Mouse (Mus musculus): ENCODE results near the gene Cand2. TPM values are rescaled to one million over a fixed set of nuclear protein-coding genes. Genes with fewer than 3 reads are reported as not detected.
"Not testable (repeated sequence)": the region's sequence is repeated elsewhere in the genome, so short reads cannot be mapped to it uniquely, and the experiment has no call there.

Cand2 gene
- polyA plus RNA-seq, 1 experiment from 2014 or later, result 40.0 TPM

DNA sequence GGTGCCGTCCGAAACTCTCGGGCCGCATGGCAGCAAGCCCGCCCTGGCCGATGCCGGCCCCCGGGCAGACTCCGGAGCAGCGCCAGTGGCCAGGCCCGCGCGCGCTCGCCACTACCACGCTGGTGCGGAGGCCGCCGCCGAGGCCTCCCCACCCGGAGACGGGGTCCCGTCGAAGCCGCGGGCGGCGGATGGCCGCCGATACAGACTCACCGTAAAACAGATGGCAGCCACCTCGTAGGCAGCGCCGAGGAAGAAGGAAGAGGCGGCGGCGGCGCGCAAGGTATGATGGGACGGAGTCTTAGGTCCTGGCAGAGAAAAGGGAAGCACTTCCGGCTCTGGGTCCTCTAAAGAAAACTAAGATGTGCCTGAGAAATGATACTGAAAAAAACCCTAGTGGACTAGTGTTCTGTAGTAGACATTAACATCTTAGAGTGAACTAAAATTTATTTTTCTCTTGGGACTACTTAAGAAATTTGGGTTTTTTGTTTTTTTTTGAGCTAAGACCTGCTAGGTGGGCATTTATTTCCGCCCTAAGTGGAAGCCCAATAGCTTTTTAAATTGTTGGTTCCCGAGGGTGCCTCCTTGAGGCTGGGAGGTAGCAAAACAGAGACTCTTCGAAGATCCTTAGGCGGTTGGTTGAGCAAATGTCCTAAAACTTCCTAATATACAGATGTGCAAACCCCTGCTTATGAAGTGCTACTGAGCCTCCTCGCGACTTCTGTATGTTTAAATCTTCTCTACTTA is 34.3 kb downstream of the Cand2 start, which contains the start of gene Rpl32:
Rpl32 (minus strand) TSS at position 260 of the 744 bp plus-strand sequence.
- H3K4me3 ChIP-seq, result peak within 1 kb of the TSS; percentile 91
- peaks cover 38% of the 10 kb centered on the region for H3K36me3 ChIP-seq
- H3K9ac ChIP-seq (replicated peaks), result peak within 1 kb of the TSS; percentile 97
- H3K27me3 ChIP-seq, result no peaks in the 10 kb centered on the region
- no peaks in the 10 kb centered on the region for H3K9me3 ChIP-seq
- peak within 1 kb of the TSS; percentile 94 for H3K27ac ChIP-seq (replicated peaks)
- under 1% methylated on average over 47 of the region's 47 CpGs for WGBS
- peaks cover 18% of the 10 kb centered on the region for H3K4me1 ChIP-seq
- peak; percentile 86 for ATAC-seq (ENCODE audit: low FRiP score, low read depth)
- peak within 1 kb of the TSS; percentile 89 for H3K4me2 ChIP-seq (replicated peaks)

GRCm38 (mm10) chr6:115811606-115812005 is 37.3 kb downstream of the Cand2 start:
- Histone ChIP-seq H3K9me3 (no peaks in the 10 kb centered on the region), H3K4me1 (peaks cover 9% of the 10 kb centered on the region), H3K36me3 (peaks cover 9% of the 10 kb centered on the region), H3K27ac (replicated peaks) (no peak overlapping the region), H3K4me3 (no peak overlapping the region), H3K27me3 (no peaks in the 10 kb centered on the region), H3K9ac (replicated peaks) (no peak overlapping the region; the same call in 1 of the 2 replicates), H3K4me2 (replicated peaks) (no peak overlapping the region)
- ATAC-seq (ENCODE audit: low FRiP score, low read depth), result no peak
- WGBS, result 70% methylated on average over 8 of the region's 8 CpGs

DNA sequence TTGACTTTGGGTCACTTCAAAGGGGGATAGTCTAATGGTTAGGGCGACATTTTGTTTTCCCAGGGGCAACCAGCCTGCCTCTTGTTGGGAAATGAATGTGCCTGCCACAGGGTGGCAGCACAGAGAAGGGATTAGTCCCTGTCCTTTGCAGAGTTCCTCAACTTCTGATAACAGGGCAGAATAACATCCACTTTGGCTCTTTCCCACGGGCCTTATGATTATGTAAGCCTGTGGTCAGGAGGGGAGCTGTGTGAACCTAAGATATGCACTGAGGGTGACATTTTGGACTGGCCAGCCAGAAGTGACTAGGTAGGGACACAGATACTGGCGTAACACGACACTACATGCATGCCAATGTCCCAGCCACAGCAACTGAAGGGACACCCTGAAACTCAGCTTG is 39.8 kb downstream of the Cand2 start:
- H3K36me3 ChIP-seq, result no peaks in the 10 kb centered on the region
- no peak overlapping the region for H3K4me2 ChIP-seq (replicated peaks)
- 37% methylated on average over 4 of the region's 4 CpGs for WGBS
- H3K9me3 ChIP-seq, result no peaks in the 10 kb centered on the region
- no peak overlapping the region for H3K4me3 ChIP-seq
- H3K9ac ChIP-seq (replicated peaks), result no peak overlapping the region
- H3K27me3 ChIP-seq, result no peaks in the 10 kb centered on the region
- H3K4me1 ChIP-seq, result no peaks in the 10 kb centered on the region
- no peak overlapping the region for H3K27ac ChIP-seq (replicated peaks)
- ATAC-seq (ENCODE audit: low FRiP score, low read depth), result no peak

DNA sequence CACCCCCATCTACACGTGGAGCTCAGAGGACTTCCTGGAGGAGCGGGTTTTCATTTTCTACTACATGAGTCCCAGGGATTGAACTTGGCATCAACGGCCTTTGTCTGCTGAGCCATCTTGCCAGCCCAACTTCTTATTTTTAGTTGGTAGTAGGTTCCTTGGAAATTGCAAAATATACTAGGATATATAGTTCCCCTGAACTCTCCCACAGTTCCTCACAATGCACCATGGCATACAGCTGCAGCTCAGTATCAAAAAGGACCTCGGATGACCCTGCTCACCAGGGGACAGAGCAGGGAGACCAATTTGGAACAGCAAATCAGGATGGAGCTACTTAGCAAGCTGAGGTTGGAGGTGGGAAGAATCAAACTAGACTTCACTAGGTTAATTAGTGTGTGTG is 40.7 kb downstream of the Cand2 start:
- ATAC-seq (ENCODE audit: low FRiP score, low read depth), result no peak
- WGBS, result 78% methylated on average over 4 of the region's 4 CpGs
- no peak overlapping the region for H3K27ac ChIP-seq (replicated peaks)
- no peak overlapping the region for H3K4me3 ChIP-seq
- no peaks in the 10 kb centered on the region for H3K4me1 ChIP-seq
- H3K36me3 ChIP-seq, result no peaks in the 10 kb centered on the region
- no peaks in the 10 kb centered on the region for H3K27me3 ChIP-seq
- H3K9me3 ChIP-seq, result no peaks in the 10 kb centered on the region
- H3K9ac ChIP-seq (replicated peaks), result no peak overlapping the region
- H3K4me2 ChIP-seq (replicated peaks), result no peak overlapping the region

- no peak overlapping the region for H3K9ac ChIP-seq (replicated peaks)
- H3K4me3 ChIP-seq, result no peak overlapping the region
- no peaks in the 10 kb centered on the region for H3K9me3 ChIP-seq
- H3K27ac ChIP-seq (replicated peaks), result no peak overlapping the region
- no peaks in the 10 kb centered on the region for H3K27me3 ChIP-seq
- H3K4me1 ChIP-seq, result no peaks in the 10 kb centered on the region
- H3K36me3 ChIP-seq, result no peaks in the 10 kb centered on the region
- WGBS, result 88% methylated on average over 2 of the region's 2 CpGs
- ATAC-seq (ENCODE audit: low FRiP score, low read depth), result no peak
- H3K4me2 ChIP-seq (replicated peaks), result no peak overlapping the region
These were observed 43.8 kb downstream of the Cand2 start for GRCm38 (mm10) chr6:115818129-115818528.

- Histone ChIP-seq H3K9ac (replicated peaks) (no peak overlapping the region), H3K27me3 (no peaks in the 10 kb centered on the region), H3K9me3 (no peaks in the 10 kb centered on the region), H3K27ac (replicated peaks) (no peak overlapping the region), H3K4me3 (no peak overlapping the region), H3K4me1 (no peaks in the 10 kb centered on the region; the same call in 1 of the 2 replicates), H3K36me3 (no peaks in the 10 kb centered on the region), H3K4me2 (replicated peaks) (no peak overlapping the region)
- WGBS, result 86% methylated on average over 8 of the region's 8 CpGs
- ATAC-seq (ENCODE audit: low FRiP score, low read depth), result no peak
These were observed 47.1 kb downstream of the Cand2 start for GRCm38 (mm10) chr6:115821216-115821993.

GRCm38 (mm10) chr6:115823850-115824464 is 49.6 kb downstream of the Cand2 start:
- not testable (repeated sequence) for H3K27ac ChIP-seq (replicated peaks); H3K27me3 ChIP-seq; H3K4me1 ChIP-seq; H3K9ac ChIP-seq (replicated peaks); H3K36me3 ChIP-seq; H3K4me3 ChIP-seq; H3K9me3 ChIP-seq
- ATAC-seq (ENCODE audit: low FRiP score, low read depth), result peak; percentile 80
- H3K4me2 ChIP-seq (replicated peaks), result peak overlapping the region; percentile 32
- 7% methylated on average over 5 of the region's 11 CpGs for WGBS

DNA sequence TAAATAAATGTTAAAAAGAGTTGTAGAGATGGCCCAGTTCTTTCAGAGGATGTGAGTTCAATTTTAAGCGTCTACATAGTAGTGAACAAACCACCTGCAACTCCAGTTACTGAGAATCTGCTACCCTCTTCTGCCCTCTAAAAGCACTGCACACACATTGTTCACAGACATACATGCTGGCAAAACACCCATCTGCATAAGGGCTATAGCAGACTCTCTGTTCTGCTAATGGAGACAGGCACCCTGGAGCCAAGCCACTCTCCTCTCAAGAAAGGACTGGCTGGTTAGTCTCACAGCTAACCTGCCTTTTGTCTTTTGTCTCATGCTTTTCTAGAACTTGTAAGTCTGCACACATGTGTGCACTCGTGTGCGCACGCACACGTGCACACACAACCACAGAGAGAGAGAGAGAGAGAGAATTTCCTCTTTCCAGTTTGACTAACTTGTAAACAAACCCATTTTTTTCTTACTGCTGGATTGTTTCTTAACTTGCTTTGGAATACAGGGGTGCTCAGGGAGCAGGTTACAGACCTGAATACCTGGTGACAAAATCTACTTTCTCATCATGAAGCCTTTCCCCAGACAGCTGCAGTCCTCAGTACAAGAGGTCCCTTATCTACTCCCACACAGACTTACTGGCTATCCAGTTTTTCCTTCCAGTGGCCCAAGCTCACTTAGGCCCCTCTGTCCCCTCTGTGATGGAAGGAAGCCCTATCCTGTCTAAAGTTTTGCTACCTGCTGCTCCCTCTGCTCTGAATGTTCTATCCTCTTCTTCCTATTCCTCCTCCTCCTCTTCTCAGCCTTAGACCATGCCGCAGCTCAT is 56.7 kb downstream of the Cand2 start:
- WGBS, result 90% methylated on average over 6 of the region's 6 CpGs
- no peak overlapping the region for H3K4me3 ChIP-seq
- no peak for ATAC-seq (ENCODE audit: low FRiP score, low read depth)
- no peak overlapping the region for H3K27ac ChIP-seq (replicated peaks)
- no peak overlapping the region for H3K4me2 ChIP-seq (replicated peaks)
- H3K9me3 ChIP-seq, result no peaks in the 10 kb centered on the region
- H3K27me3 ChIP-seq, result no peaks in the 10 kb centered on the region
- H3K9ac ChIP-seq (replicated peaks), result no peak overlapping the region
- H3K4me1 ChIP-seq, result no peaks in the 10 kb centered on the region
- H3K36me3 ChIP-seq, result no peaks in the 10 kb centered on the region

DNA sequence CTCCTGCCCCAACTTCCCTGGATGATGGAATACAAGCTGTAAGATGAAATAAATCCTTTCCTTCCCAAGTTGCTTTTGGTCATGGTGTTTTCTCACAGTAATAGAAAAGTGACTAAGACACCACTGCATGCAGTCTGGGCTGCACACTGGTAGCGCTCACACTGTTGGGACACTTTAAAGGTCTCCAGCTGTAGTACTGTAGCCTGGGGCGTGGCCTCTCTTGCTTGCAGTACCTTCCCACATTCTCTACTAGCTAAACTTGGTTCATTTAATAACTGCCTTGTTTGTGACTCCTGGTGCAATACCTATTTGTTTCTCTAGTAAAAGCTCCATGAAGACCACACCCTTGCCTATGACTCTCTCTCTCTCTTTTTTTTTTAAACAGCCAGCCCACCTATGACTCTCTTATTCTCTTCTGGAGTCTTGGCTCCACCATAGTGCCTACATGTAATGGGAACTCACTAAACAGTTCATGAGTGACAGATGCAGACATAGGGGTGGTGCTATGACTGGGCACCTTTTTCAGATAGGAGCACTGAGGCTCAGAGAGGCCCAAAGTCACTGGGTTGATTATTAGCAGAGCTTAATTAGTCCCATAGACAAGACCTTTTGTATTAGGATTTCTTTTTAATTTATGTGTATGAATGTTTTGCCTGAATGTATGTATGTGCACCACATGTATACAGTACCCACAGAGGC is 58.0 kb downstream of the Cand2 start:
- Histone ChIP-seq H3K9ac (replicated peaks) (no peak overlapping the region), H3K27ac (replicated peaks) (no peak overlapping the region), H3K9me3 (no peaks in the 10 kb centered on the region), H3K27me3 (no peaks in the 10 kb centered on the region), H3K36me3 (no peaks in the 10 kb centered on the region), H3K4me3 (no peak overlapping the region), H3K4me1 (peaks cover 2% of the 10 kb centered on the region; the same call in 1 of the 2 replicates), H3K4me2 (replicated peaks) (no peak overlapping the region)
- no peak for ATAC-seq (ENCODE audit: low FRiP score, low read depth)
- WGBS, result 88% methylated on average over 2 of the region's 2 CpGs

- H3K9me3 ChIP-seq, result no peaks in the 10 kb centered on the region
- H3K36me3 ChIP-seq, result no peaks in the 10 kb centered on the region
- H3K9ac ChIP-seq (replicated peaks), result no peak overlapping the region
- ATAC-seq (ENCODE audit: low FRiP score, low read depth), result no peak
- no peak overlapping the region for H3K27ac ChIP-seq (replicated peaks)
- no peak overlapping the region for H3K4me3 ChIP-seq
- no peak overlapping the region for H3K4me2 ChIP-seq (replicated peaks)
- H3K27me3 ChIP-seq, result no peaks in the 10 kb centered on the region
- H3K4me1 ChIP-seq, result peaks cover 15% of the 10 kb centered on the region; the same call in 1 of the 2 replicates
These were observed 59.5 kb downstream of the Cand2 start for GRCm38 (mm10) chr6:115833861-115834260.

- 1% methylated on average over 19 of the region's 19 CpGs for WGBS
These were observed 63.8 kb downstream of the Cand2 start, which contains the start of gene Efcab12 for GRCm38 (mm10) chr6:115838161-115838597. Gene Efcab12, minus strand, starts transcription at chr6:115838412.

More at GRCm38 (mm10) chr6:115838161-115838597, 63.8 kb downstream of the Cand2 start, which contains the start of gene Efcab12:
- Histone ChIP-seq H3K27ac (replicated peaks) (peak within 1 kb of the TSS; percentile 36), H3K9me3 (no peaks in the 10 kb centered on the region), H3K4me1 (peaks cover 15% of the 10 kb centered on the region; the same call in 1 of the 2 replicates), H3K36me3 (peaks cover 15% of the 10 kb centered on the region), H3K27me3 (no peaks in the 10 kb centered on the region), H3K4me2 (replicated peaks) (peak within 1 kb of the TSS; percentile 69), H3K9ac (replicated peaks) (peak within 1 kb of the TSS; percentile 49; the same call in 1 of the 2 replicates), H3K4me3 (peak within 1 kb of the TSS; percentile 41)
- peak; percentile 90 for ATAC-seq (ENCODE audit: low FRiP score, low read depth)

Measured in midbrain, embryonic 12.5 days (tissue).